Mouse (Mus musculus) layer of hippocampus, adult 18-20 months (tissue): ENCODE measurements around the gene A4galt. TPM values are rescaled to one million over a fixed set of nuclear protein-coding genes. Genes with fewer than 3 reads are reported as not detected.

Experiments used
- total RNA-seq, 2 experiments: library from RNA; stranded (reverse); gene quantifications; 2 replicates each; pipeline ENCODE4 v1.2.3; 2021

The A4galt gene
- total RNA-seq, 2 experiments from 2014 or later: 3.0 to 3.5 TPM

Other genes with a start within 250 kb of the A4galt start
- gene Nfam1, start 218.5 kb downstream of the A4galt start, total RNA-seq: 1 to 10 TPM; 2.2 to 2.3 TPM
- 10 to 100 TPM in 1 of 2 experiments, 1 to 10 TPM in 1; 8.5 to 10.6 TPM for gene Serhl, start 162.3 kb downstream of the A4galt start, total RNA-seq
- gene Rrp7a, start 129.0 kb downstream of the A4galt start, total RNA-seq: 100 to 1,000 TPM; 163 to 164 TPM
- 10 to 100 TPM; 90.1 to 93.9 TPM for gene Poldip3, start 102.4 kb downstream of the A4galt start, total RNA-seq
- 10 to 100 TPM; 71.2 to 71.5 TPM for gene Cyb5r3, start 79.2 kb downstream of the A4galt start, total RNA-seq
- gene Arfgap3, start 98.5 kb upstream of the A4galt start, total RNA-seq: 10 to 100 TPM; 19.1 to 20.1 TPM
- 100 to 1,000 TPM; 101 to 106 TPM for gene Pacsin2, start 212.8 kb upstream of the A4galt start, total RNA-seq